Mouse (Mus musculus) heart, postnatal 0 days (tissue): ENCODE results near the gene Tmem11. TPM values are rescaled to one million over a fixed set of nuclear protein-coding genes. Genes with fewer than 3 reads are reported as not detected.

ENCODE experiments used
- ATAC-seq: fragments of 200-750 bp; cut with Nextera tagmentation; 2 replicates; pipeline ENCODE4 v1.8.0; 2017; ENCODE audit warnings: low read depth, moderate number of reproducible peaks, moderate library complexity; ENCODE audit not compliant: insufficient read depth
- DNase-seq: peaks from one replicate; pipeline ENCODE4 v3.0.0-alpha.2; 2016; ENCODE audit warnings: low spot score
- H3K27ac ChIP-seq: fragments of 300-500 bp; sonication (generic); 2 replicates; pipeline ENCODE4 v1.5.1; 2014; ENCODE audit warnings: low read depth, mild to moderate bottlenecking
- H3K27me3 ChIP-seq: fragments of 300-500 bp; sonication (generic); 2 replicates; pipeline ENCODE4 v1.6.1; 2014; ENCODE audit warnings: low read length, mixed read lengths; ENCODE audit not compliant: control insufficient read depth, insufficient read depth
- H3K36me3 ChIP-seq: fragments of 300-500 bp; sonication (generic); replicated peaks from 2 replicates; pipeline ENCODE4 v1.6.1; 2014; ENCODE audit warnings: low read length, mixed read lengths; ENCODE audit not compliant: control insufficient read depth, insufficient read depth
- H3K4me1 ChIP-seq: fragments of 300-500 bp; sonication (generic); 2 replicates; pipeline ENCODE4 v1.6.1; 2014; ENCODE audit warnings: antibody characterized with exemption; ENCODE audit not compliant: control insufficient read depth, insufficient read depth
- H3K4me2 ChIP-seq: fragments of 300-500 bp; sonication (generic); 2 replicates; pipeline ENCODE4 v1.6.1; 2014; ENCODE audit warnings: low read depth, mild to moderate bottlenecking, low read length, moderate library complexity
- H3K4me3 ChIP-seq: fragments of 300-500 bp; sonication (generic); 2 replicates; pipeline ENCODE4 v1.5.1; 2014; ENCODE audit warnings: low read depth, low read length
- H3K9ac ChIP-seq: fragments of 300-500 bp; sonication (generic); replicated peaks from 2 replicates; pipeline ENCODE4 v1.6.1; 2014; ENCODE audit warnings: low read depth, low read length, mixed read lengths
- H3K9me3 ChIP-seq: fragments of 300-500 bp; sonication (generic); replicated peaks from 2 replicates; pipeline ENCODE4 v1.6.1; 2016; ENCODE audit warnings: low read length; ENCODE audit not compliant: control insufficient read depth
- CTCF ChIP-seq: IDR thresholded peaks from 2 replicates; pipeline ENCODE4 v1.5.1; 2016; ENCODE audit warnings: antibody characterized with exemption, control low read depth, low read depth
- EP300 ChIP-seq: IDR thresholded peaks from 2 replicates; pipeline ENCODE4 v1.6.1; 2016; ENCODE audit warnings: antibody characterized with exemption, low read depth
- WGBS: fragments of 180-500 bp; shearing (Covaris S2); extraction: QIAGEN DNeasy Blood & Tissue Kit; methylation state at CpG from one replicate; pipeline ENCODE4 v1.1.7; 2014; 5-methylcytosine and 5-hydroxymethylcytosine counted together
- polyA plus RNA-seq: library from polyadenylated mRNA; unstranded; fragments of >200 nt; fragmentation: Nextera tagmentation; extraction: Ambion mirVana; gene quantifications from 2 replicates; pipeline ENCODE4 v1.2.1, GENCODE M21; 2015
- total RNA-seq: library from RNA; depleted of rRNA; stranded (reverse); fragments of >200 nt; gene quantifications from 2 replicates; pipeline ENCODE4 v1.2.3, GENCODE M21; 2014; ENCODE audit warnings: low replicate concordance

Tmem11 gene
- total and polyA plus RNA-seq, 2 experiments from 2014 or later: 45.2 to 58.6 TPM

- H3K4me1 ChIP-seq: peaks cover 50% of the 10 kb centered on the region
Measured at GRCm38 (mm10) chr11:60867904-60868303, 11.2 kb downstream of the Tmem11 start.

GRCm38 (mm10) chr11:60867456-60867855 is 11.6 kb downstream of the Tmem11 start:
- no peak for ATAC-seq
- Histone ChIP-seq H3K4me2 (no peak overlapping the region), H3K27me3 (no peaks in the 10 kb centered on the region), H3K9me3 (no peaks in the 10 kb centered on the region), H3K4me1 (peaks cover 48% of the 10 kb centered on the region), H3K4me3 (no peak overlapping the region), H3K36me3 (peaks cover 21% of the 10 kb centered on the region), H3K9ac (no peak overlapping the region), H3K27ac (no peak overlapping the region)
- TF ChIP-seq CTCF (no peak), EP300 (no peak)
- WGBS: 82% methylated on average over 3 of the region's 3 CpGs
- DNase-seq: no peak

More at GRCm38 (mm10) chr11:60867904-60868303, 11.2 kb downstream of the Tmem11 start:
- H3K4me3 ChIP-seq: no peak overlapping the region
- H3K27me3 ChIP-seq: no peaks in the 10 kb centered on the region
- 69% methylated on average over 8 of the region's 8 CpGs for WGBS
- H3K9ac ChIP-seq: no peak overlapping the region
- TF ChIP-seq EP300 (no peak), CTCF (no peak)
- no peak overlapping the region for H3K27ac ChIP-seq
- H3K4me2 ChIP-seq: no peak overlapping the region
- peaks cover 21% of the 10 kb centered on the region for H3K36me3 ChIP-seq
- DNase-seq (no peak), ATAC-seq (no peak)
- no peaks in the 10 kb centered on the region for H3K9me3 ChIP-seq

- no peak overlapping the region for H3K27ac ChIP-seq
- peaks cover 39% of the 10 kb centered on the region for H3K4me1 ChIP-seq
- WGBS: 43% methylated on average over 2 of the region's 2 CpGs
Measured at GRCm38 (mm10) chr11:60866021-60866420, 13.1 kb downstream of the Tmem11 start.

GRCm38 (mm10) chr11:60864916-60865315 is 14.2 kb downstream of the Tmem11 start:
- Histone ChIP-seq H3K4me1 (peaks cover 38% of the 10 kb centered on the region), H3K27ac (no peak overlapping the region; the same call in 1 of the 2 replicates), H3K36me3 (peaks cover 38% of the 10 kb centered on the region)

More at GRCm38 (mm10) chr11:60866021-60866420, 13.1 kb downstream of the Tmem11 start:
- Histone ChIP-seq H3K9ac (no peak overlapping the region), H3K27me3 (no peaks in the 10 kb centered on the region), H3K9me3 (no peaks in the 10 kb centered on the region), H3K4me3 (no peak overlapping the region), H3K4me2 (no peak overlapping the region), H3K36me3 (peaks cover 33% of the 10 kb centered on the region)
- TF ChIP-seq CTCF: no peak
- no peak for TF ChIP-seq EP300
- DNase-seq: no peak
- ATAC-seq: no peak

GRCm38 (mm10) chr11:60864166-60864565 is 14.9 kb downstream of the Tmem11 start:
- Histone ChIP-seq H3K27me3 (no peaks in the 10 kb centered on the region), H3K9ac (no peak overlapping the region)
- WGBS: 87% methylated on average over 2 of the region's 2 CpGs

More at GRCm38 (mm10) chr11:60864916-60865315, 14.2 kb downstream of the Tmem11 start:
- Histone ChIP-seq H3K9me3 (no peaks in the 10 kb centered on the region), H3K9ac (no peak overlapping the region), H3K4me3 (no peak overlapping the region), H3K27me3 (no peaks in the 10 kb centered on the region), H3K4me2 (no peak overlapping the region)
- WGBS: 78% methylated on average over 14 of the region's 14 CpGs
- DNase-seq: no peak
- TF ChIP-seq CTCF (no peak), EP300 (no peak)
- no peak for ATAC-seq

GRCm38 (mm10) chr11:60863196-60863595 is 15.9 kb downstream of the Tmem11 start:
- ATAC-seq (no peak; the same call in 1 of the 2 replicates), DNase-seq (no peak)
- Histone ChIP-seq H3K9ac (no peak overlapping the region), H3K4me1 (peaks cover 32% of the 10 kb centered on the region), H3K9me3 (no peaks in the 10 kb centered on the region), H3K36me3 (peaks cover 42% of the 10 kb centered on the region), H3K27ac (no peak overlapping the region), H3K4me2 (no peak overlapping the region), H3K27me3 (no peaks in the 10 kb centered on the region), H3K4me3 (no peak overlapping the region)
- TF ChIP-seq EP300 (no peak), CTCF (no peak)
- 28% methylated on average over 4 of the region's 4 CpGs for WGBS

More at GRCm38 (mm10) chr11:60864166-60864565, 14.9 kb downstream of the Tmem11 start:
- no peak for TF ChIP-seq CTCF
- no peak for TF ChIP-seq EP300
- no peak for DNase-seq
- Histone ChIP-seq H3K4me3 (no peak overlapping the region), H3K27ac (0 out of 2 replicates have a peak overlapping the region, but pooled peaks have one; percentile 4), H3K9me3 (no peaks in the 10 kb centered on the region), H3K4me2 (no peak overlapping the region), H3K4me1 (peaks cover 32% of the 10 kb centered on the region), H3K36me3 (peaks cover 40% of the 10 kb centered on the region)
- ATAC-seq: no peak
